Mouse (Mus musculus) forelimb bud, embryonic 11.5 days (tissue): ENCODE measurements around the gene Cenps.

Experiments
- DNase-seq: peaks from one replicate; pipeline ENCODE4 v3.0.0-alpha.2; 2012; ENCODE audit warnings: low read depth, low spot score

Cenps gene

DNA sequence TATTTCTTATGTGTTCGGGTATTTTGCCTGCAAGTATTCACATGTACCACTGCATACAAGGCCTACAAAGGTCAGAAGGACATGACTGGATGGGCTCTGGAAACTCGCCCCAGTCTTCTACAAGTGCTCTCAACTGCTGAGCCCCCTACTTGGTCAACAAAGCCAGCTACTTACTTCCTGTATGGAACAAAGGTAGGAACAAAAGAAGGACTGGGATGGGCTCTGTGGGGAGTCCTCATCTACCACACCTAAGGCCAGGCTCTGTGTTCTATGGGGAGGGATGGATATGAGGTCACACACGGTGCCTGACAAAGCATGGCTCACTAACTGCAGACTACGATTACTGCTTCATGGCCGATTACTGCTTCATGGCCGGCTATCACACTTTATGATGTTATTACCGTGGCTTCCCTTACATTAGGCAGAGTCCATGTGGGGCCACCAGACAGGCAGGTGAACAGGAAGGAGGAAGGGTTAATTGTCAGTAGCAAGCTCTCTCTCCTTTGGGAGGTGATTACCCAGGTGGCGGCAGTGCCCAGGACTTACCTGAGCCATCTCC lies 20.1 kb upstream of the Cenps start:
- DNase-seq = no peak

DNA sequence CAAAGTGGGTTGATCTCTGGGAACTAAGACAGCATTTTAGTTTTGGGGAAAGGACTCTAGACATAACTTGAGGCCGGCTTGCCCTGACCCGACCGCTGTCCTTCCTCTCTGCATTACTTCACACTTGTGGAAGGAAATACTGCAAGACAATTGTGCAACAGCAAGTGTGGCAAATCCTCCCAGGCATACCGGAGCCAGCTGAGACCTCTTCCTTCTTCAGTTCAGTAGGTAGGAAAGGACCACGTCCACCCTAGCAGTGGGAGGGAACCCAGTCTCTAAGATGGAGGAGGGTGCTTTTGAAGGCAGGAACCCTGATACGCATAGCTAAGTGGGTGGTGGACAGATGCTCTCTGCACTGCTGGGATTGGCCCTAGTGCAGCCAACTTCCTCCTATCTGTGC lies 18.3 kb upstream of the Cenps start:
- DNase-seq = no peak

DNA sequence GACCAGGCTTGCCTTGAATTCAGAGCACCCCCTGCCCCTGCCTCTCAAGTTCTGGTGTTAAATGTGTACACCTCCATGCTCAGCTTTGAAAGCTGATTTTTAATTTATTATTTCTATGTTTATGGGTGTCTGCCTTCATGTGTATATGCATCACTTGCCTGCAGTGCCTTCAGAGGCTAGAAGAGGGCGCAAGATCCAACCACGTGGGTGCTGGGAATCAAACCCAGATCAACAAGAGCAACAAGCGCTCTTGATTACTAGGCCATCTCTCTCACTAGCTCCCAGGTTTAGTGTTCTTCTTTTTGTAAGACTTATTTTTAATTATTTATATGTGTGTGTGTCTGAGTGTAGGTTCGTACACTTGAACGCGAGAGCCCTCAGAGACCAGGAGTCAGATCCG lies 17.4 kb upstream of the Cenps start:
- DNase-seq = no peak

DNA sequence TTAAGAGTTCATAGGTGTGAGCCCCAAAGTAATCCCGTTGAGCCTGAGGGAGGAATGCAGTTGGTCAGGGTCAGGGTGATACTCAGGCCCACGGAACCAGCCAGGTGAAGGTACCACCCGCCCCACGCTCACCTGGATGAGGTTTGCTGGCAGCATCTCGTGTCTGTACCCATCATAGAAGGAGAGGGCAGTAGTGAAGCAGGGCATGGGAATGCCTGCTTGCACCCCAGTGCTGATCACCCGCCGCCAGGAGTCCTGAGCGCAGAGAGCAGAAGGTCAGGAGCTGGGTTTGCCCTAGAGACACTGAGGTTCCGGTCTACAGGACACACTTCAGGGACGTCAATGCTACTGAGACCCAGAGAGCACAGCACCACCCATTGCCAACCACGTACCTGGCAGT lies 13.3 kb upstream of the Cenps start:
- DNase-seq = no peak

DNA sequence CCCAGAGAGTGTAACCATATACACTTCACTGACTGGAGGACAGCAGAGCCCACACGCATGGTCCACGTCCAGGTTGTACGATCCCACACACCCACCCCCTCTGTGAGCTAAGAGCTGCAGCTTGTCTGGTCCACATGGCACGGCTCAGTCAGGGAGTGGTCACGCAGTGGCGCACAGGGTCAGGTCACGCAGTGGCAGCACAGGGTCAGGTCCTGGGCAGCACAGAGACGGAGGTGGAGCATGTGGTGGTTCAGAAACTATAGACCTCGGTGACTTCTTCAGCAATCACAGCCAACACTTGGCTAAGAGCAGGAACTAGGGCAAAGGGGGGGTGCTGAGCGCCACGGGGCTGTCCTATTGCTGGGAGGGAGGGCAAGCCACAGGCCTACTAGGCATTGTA lies 12.8 kb upstream of the Cenps start:
- no peak for DNase-seq

DNA sequence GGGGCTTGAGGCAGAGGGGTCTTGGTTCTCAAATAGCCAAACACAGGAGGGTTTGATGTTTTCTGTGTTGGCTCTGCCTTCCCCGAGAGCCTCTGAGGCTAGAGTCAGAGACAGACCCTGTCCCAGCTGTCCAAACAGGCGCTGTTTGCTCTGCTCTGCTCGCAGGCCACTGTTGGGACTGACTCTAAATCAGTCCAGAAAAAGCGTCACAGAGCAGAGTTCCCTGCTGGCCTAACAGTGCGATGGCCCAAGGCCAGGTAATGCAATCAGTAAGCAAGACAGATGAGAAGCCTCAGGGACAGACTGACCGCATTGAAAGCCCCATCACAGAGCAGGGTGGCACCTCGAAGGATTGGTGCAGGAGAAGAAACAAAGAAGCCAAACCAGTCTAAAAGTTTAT lies 12.2 kb upstream of the Cenps start:
- no peak for DNase-seq

DNA sequence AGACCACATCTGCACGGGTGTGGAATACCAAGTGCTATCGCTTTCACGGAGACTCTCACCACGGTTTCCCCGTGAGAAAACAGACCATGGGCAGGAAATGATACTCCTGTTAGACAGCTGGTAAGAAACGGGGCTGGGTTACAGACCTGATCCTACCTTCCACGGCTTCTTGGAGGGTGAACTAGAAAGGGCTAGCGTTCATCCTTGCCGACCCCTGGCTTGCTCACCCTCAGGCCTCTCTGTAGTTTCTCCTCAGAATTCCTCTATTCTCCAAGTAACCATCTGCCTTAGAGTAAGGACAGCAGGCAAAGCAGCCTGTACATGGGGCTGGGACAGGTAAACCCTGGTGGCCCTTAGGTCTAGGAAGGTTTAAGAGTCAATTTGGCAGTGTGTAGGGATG lies 11.8 kb upstream of the Cenps start:
- DNase-seq = no peak

DNA sequence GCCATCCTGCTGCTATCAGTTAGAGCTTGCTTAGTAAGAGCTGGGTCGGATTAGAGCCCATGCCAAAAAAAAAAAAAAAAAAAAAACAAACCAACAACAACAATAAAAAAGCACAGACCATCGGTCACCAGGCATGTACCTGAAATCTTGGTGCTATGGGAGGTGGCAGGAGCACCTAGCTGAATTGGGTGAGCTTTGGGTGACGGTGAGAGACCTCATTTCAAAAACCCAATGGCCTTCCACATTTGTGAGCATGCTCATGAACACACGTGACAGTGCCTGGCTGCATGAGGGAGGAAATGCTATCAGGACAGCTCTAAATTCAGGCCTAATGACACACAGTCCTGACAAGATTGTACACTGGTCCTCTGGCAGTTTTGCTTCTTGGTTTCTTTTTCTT lies 10.7 kb upstream of the Cenps start:
- no peak for DNase-seq

DNA sequence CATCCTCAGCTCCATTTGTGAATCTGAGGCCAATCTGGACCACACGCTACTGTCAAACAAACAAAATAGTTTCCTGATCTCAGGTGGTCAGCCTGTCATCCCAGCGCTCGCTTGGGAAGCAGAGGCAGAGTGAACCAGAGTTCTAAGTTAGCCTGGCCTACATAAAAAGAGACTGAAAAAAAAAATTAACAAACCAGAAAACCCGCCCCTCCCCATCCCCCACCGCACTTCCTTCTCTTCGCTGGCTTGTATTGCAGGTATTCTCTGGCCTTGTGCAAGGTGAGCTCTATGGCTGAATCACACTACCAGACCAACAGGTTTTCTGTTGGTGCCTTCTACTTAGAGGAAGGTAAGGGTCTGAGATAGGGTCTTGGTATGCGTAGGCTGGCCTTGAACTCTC lies 10.1 kb upstream of the Cenps start:
- DNase-seq = no peak

DNA sequence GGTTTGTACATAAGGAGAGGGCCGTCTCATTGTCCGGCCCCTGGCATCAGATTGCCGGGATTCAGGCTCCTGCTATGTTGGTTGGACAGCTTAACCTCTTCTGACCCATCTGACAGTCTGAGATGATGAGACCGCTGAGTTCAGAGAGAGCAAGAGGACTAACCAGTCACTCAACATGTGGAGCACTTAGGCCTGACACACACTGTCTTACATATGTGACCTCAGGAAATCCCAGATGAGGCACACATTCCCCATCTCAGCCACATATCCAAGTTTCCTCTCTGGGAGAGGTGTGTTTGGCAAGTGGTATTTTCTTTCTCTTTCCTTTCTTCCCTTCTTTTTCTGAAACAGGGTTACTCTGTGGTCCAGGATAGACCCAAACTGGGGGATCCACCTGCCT lies 7.7 kb upstream of the Cenps start:
- DNase-seq = no peak

DNA sequence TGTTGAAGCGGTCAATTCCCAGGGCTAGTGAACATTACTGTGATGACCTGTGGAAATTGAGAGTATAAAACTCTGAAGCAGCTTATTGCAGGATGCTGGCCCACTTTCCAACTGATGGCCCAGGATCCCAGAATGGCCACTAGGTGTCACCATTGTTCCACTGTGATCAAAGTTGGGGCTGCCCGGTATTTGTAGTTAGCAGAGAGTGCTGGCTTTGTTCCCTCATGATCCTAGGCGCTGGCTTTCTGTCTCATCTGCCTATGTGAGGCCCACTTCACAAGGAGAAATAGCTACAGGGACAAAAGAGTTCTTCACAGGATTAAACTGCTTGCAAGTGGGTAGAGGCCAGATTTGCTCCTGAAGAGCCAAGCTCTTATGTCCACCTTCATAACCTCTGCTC lies 7.0 kb upstream of the Cenps start:
- DNase-seq = peak; percentile 87

DNA sequence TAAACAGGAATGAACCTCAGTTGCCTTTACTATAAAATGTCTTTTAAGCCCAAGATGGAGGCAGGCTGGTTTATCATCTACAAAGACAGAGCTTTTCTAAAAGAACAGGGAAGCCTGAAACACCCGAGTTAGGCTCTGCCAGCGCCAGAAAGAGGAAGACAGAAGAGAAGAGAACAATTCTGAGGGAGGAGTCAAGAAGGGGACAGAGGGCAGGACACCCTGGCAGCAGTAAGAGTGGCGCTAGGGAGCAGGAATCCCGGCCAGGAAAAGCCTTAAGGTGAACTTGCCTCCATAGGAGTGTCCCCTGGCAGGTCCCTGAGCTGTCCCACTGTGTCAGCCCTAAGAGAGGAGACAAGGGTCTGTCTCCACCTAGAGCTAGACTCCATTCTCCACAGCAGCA lies 6.2 kb upstream of the Cenps start:
- no peak for DNase-seq

DNA sequence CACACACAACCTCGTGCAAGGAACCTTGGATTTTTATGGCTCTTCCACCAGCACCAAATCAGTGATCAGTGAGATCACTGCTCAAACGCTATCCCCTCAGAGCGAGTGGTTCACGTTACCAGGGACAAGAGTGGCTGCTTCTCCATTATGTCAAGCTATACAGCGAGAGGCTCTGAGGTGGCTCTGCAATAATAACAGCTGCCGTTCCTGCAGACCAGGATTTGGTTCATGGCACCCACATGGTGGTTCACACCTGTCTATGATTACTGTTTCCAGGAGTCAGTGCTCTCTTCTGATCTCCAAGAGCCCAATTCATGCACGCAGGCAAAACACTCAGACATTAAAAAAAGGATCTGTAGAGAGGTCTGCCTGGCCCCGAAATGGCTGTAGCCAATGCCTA lies 1.1 kb upstream of the Cenps start:
- DNase-seq = no peak

DNA sequence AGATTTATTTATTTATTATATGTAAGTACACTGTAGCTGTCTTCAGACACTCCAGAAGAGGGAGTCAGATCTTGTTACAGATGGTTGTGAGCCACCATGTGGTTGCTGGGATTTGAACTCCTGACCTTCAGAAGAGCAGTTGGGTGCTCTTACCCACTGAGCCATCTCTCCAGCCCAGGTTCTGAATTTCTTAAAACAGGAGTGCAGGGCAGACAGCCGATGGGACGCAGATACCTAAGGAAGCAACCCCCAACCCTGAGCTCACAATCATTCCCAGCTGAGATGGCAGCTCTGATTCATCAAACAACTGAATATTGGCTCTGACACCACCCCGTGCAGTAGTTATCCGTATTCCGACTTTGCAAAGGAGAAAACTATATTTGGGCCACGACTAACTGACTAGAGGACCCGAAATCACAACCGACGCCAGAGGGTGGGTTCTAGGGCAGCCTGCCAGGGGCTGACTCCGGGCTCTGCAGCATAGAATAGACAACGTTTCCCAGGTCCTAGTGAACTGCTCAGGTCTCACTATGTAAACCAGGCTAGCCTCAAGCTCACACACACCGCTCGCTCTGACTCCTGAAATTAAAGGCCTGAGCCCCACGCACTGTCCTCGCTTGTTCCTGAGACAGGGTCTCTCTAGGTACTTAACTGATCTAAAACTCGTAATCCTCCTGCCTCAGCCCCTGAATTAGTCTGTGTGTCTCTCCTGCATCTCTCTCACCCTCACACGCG lies 1.1 kb downstream of the Cenps start:
- DNase-seq = no peak

DNA sequence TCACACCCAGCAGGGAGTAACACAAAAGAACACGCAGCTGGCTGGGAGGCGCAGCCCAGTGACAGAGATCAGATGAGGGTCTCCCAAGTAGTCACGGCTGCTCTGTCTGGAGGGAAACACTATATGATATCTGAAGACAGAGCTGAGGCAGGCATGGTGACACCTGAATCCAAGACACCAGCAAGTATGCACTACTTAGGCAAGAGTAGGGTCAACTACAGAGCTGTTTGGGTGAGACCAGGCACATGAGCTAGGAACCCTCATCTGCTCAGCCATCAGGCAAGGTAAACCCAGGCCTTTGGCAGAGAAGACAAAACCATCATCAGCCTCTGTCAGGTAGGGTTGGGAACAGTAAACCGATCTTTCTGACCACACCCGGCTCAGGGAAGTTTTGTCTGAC lies 4.0 kb downstream of the Cenps start:
- no peak for DNase-seq

DNA sequence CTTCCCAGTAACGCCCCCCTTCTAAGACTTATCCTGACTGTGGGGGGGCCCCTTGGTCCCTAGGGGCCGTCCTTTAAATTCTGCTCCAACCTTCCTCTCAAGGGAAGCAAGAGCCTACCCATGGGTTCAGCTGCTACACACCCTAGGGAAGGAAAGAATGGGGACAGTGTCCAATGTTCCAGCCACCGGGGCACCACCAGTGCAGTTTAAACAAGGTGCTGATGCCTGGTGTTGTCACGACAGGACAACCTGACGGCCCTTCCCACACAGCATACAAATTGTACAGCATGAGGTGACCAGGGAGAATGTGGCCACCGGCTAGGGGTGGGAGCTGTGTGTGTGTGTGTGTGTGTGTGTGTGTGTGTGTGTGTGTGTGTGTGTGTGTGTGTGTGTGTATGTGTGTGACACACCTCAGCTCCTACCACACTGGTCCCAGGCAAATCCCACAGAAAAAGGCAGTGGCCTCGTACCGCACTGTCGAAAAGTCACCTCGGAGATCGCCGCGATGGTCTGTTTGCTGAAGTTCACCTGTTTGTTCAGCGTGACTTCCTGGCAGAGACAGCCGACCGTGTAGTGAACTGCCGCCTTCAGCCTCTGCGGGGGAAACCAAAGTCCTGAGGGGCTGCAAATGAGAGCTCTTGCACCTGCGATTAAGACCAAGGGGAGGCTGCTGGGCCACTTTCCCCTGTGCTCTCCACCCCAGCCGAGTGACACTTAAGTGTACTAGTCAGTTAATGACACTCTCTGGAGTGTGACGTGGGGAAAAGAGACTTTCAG lies 5.5 kb downstream of the Cenps start:
- DNase-seq = no peak

DNA sequence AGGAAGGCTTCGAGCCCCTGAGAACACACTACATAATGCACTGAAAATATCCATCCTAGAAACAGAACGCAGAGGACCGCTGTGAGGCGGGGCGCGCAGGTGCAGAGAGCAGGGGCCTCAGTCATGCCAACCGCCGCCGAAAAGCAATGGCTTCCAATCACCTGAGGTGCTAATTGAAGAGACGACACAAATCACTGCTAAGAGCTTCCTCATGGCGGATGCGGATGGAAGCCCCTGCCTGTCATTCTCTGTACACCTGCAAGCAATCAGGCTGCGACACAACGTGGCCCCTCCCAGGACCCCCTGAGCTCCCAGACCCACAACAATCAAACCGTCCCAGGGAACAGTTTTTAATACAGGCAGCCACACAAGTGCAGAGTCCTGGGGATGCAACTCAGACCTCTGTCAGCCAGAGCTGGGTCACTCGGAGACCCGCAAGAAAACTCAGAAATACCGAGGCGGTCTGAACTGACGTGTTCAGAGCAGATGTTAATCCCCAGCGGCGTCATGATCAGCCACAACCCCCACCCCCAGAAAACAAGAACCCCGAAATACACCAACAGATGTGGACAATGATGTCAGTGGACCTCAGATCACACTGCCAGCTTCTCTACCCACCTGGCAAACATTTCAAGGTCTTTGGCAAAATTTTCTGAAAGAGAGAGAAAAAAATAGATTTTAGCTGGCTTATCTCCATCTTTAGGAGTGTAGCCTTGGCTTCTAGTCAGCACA lies 6.2 kb downstream of the Cenps start:
- DNase-seq = no peak

DNA sequence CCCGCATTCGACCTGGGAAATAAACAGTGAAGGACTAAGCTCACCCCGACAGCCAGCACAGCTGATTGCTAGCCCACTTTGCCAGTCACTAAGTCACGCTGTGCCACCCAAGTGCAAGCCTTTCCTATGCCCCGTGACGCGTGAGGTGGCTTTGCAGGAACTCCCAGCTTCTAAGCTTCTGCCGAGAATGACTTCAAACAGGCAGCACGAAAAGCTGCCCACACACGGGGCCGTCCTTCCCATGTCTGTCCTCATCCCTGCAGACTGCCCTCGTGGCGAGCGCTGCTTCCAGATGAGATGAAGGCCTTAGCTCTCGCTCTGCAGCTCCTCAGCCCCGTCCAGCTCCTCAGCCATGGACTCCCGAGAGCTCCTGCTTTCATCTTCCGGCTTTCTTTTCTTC lies 9.0 kb downstream of the Cenps start:
- no peak for DNase-seq

DNA sequence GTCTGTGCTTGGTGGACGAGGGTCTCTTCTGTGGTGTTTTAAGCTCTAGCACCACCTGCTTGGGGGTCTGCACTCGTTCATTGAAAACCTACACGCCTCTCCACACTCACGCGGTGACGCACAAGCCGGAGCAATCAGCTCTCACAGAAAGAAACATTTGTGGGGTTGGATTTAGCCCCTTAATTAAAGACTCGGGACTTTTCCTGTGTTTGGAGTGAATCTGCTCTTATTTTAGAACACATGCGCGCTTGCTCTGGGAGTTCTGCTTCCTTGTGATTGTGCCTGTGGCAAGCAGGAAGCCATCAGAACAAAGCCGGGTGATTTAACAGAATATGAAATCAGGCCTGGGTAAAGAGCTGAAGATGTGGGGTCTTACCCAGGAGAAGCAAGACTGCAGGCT lies 10.8 kb downstream of the Cenps start, which contains the start of gene Cort:
TSS of gene Cort (minus strand) at position 101 of the 400 bp plus-strand sequence.
- DNase-seq = no peak

DNA sequence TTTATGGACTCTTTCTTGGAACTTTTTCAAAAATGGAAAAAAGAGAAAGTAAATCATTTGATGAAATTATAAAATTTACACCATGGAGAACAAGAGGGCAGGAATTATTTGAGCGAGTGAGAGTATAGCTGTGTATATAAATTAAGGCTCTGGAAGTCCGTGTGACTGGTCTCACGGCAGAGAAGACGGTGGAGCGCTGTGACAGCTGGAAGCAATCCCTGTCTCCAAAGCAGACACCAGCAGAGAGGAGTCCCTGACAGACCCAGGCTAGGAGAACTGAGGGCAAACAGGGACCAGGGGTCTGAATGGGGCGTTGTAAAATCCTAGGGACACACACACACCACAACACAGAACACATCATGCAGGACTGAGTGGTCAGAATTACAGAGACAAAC lies 11.3 kb downstream of the Cenps start:
- DNase-seq = no peak

DNA sequence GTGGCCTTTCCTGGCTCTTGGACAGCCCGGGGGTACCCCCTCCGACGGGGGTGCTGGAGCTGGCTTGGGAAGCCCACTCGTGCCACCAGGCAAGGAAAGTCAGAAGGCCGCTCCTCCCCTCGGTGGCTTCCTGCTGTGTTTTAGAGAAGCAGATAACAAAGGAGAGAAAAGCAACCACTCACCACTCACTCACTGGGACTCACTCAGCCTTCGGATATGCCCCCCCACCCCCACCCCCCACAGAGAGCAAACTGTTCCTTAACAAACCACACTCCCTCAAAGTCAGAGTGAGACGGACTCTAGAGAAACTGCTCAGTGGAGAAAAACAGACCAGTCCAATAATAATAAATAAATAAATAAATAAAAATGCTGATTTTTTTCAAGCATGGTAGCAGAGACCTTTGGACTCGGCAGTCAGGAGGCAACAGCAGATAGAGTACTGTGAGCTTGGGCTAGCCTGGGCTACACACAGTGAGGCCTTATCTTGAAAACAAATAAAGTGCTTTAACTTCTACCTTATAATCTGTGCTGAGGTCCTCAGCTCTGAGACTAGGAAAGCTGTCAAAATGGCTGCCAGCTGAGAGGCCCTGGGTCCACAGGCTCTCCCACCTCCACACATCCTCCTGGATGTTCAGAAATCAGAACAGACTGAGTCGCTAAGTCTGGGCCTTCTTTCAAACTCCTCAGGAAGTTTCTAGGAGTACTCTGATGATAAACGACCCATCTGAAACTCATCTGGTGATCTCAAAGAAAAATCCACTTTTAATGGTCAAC lies 11.9 kb downstream of the Cenps start:
- DNase-seq = no peak

DNA sequence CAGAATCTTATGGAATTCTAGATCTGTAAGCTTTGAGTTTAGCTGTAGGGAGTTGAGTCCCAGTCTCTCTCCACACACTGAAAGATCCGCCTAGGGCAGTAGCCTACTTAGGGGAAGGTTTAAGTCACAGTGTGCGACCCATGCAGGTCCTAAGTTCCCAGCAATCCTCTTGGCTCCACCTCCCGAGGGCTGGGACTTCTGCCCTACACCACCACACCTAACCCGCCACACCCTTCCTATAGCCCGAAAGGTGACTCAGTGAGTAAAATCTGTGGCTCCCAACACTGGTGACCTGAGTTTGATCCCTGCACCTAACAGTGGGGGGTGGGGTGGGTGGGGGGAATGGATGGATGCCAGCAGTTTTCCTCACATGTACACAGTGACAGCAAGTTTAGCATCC lies 14.0 kb downstream of the Cenps start:
- no peak for DNase-seq
